Mouse (Mus musculus) heart, embryonic 13.5 days (tissue): ENCODE results near the gene Zfp446. TPM values are rescaled to one million over a fixed set of nuclear protein-coding genes. Genes with fewer than 3 reads are reported as not detected.
A peak's percentile ranks its signal among the peaks of the same experiment; 100 is the strongest.

Source experiments
- ATAC-seq: fragments of 200-750 bp; cut with Nextera tagmentation; 2 replicates; pipeline ENCODE4 v1.8.0; 2017; ENCODE audit warnings: moderate TSS enrichment; ENCODE audit not compliant: insufficient number of reproducible peaks, low FRiP score, low TSS enrichment; ENCODE audit errors: extremely low read depth
- H3K27ac ChIP-seq: fragments of 300-500 bp; sonication (generic); replicated peaks from 2 replicates; pipeline ENCODE4 v1.5.1; 2015; ENCODE audit warnings: moderate library complexity, mild to moderate bottlenecking, inconsistent platforms
- H3K27me3 ChIP-seq: fragments of 300-500 bp; sonication (generic); replicated peaks from 2 replicates; pipeline ENCODE4 v1.6.1; 2015; ENCODE audit warnings: mild to moderate bottlenecking, inconsistent platforms
- H3K36me3 ChIP-seq: fragments of 300-500 bp; sonication (generic); 2 replicates; pipeline ENCODE4 v1.6.1; 2015; ENCODE audit warnings: mild to moderate bottlenecking, inconsistent platforms
- H3K4me1 ChIP-seq: fragments of 300-500 bp; sonication (generic); 2 replicates; pipeline ENCODE4 v1.6.1; 2015; ENCODE audit warnings: inconsistent platforms
- H3K4me2 ChIP-seq: fragments of 300-500 bp; sonication (generic); 2 replicates; pipeline ENCODE4 v1.6.1; 2015; ENCODE audit warnings: inconsistent platforms, mild to moderate bottlenecking, moderate library complexity
- H3K4me3 ChIP-seq: fragments of 300-500 bp; sonication (generic); 2 replicates; pipeline ENCODE4 v1.5.1; 2015; ENCODE audit warnings: moderate library complexity, mild to moderate bottlenecking, inconsistent platforms
- H3K9ac ChIP-seq: fragments of 300-500 bp; sonication (generic); 2 replicates; pipeline ENCODE4 v1.6.1; 2015; ENCODE audit warnings: inconsistent platforms, mild to moderate bottlenecking, moderate library complexity
- H3K9me3 ChIP-seq: fragments of 300-500 bp; sonication (generic); 2 replicates; pipeline ENCODE4 v1.6.1; 2016; ENCODE audit warnings: inconsistent platforms
- WGBS: fragments of 180-500 bp; shearing (Covaris S2); methylation state at CpG from one replicate; pipeline ENCODE4 v1.1.7; 2015; ENCODE audit warnings: mixed read lengths; 5-methylcytosine and 5-hydroxymethylcytosine counted together
- polyA plus RNA-seq: library from polyadenylated mRNA; unstranded; fragments of >200 nt; fragmentation: Nextera tagmentation; extraction: Ambion mirVana; gene quantifications from 2 replicates; pipeline ENCODE4 v1.2.1, GENCODE M21; 2015

Zfp446 gene
- polyA plus RNA-seq, 1 experiment from 2014 or later, result 6.1 TPM

- no peaks in the 10 kb centered on the region for H3K9me3 ChIP-seq
- H3K27me3 ChIP-seq, result peaks cover 16% of the 10 kb centered on the region
- H3K9ac ChIP-seq, result peak overlapping the region; percentile 59
- ATAC-seq, result no peak
- no peak overlapping the region for H3K27ac ChIP-seq
- H3K4me2 ChIP-seq, result no peak overlapping the region
- 37% methylated on average over 57 of the region's 57 CpGs for WGBS
- peaks cover 47% of the 10 kb centered on the region for H3K36me3 ChIP-seq
- no peak overlapping the region for H3K4me3 ChIP-seq
- peaks cover 23% of the 10 kb centered on the region for H3K4me1 ChIP-seq
These were observed 29.9 kb downstream of the Zfp446 start for GRCm38 (mm10) chr7:13007341-13008092.

- Histone ChIP-seq H3K27me3 (peaks cover 16% of the 10 kb centered on the region), H3K4me2 (peak overlapping the region; percentile 95), H3K36me3 (peaks cover 38% of the 10 kb centered on the region), H3K27ac (peak overlapping the region; percentile 94), H3K9me3 (no peaks in the 10 kb centered on the region), H3K4me1 (peaks cover 23% of the 10 kb centered on the region), H3K4me3 (peak overlapping the region; percentile 64), H3K9ac (peak overlapping the region; percentile 88)
- WGBS, result under 1% methylated on average over 42 of the region's 42 CpGs
- peak; percentile 80 for ATAC-seq
These were observed 31.7 kb downstream of the Zfp446 start for GRCm38 (mm10) chr7:13009143-13010004.

DNA sequence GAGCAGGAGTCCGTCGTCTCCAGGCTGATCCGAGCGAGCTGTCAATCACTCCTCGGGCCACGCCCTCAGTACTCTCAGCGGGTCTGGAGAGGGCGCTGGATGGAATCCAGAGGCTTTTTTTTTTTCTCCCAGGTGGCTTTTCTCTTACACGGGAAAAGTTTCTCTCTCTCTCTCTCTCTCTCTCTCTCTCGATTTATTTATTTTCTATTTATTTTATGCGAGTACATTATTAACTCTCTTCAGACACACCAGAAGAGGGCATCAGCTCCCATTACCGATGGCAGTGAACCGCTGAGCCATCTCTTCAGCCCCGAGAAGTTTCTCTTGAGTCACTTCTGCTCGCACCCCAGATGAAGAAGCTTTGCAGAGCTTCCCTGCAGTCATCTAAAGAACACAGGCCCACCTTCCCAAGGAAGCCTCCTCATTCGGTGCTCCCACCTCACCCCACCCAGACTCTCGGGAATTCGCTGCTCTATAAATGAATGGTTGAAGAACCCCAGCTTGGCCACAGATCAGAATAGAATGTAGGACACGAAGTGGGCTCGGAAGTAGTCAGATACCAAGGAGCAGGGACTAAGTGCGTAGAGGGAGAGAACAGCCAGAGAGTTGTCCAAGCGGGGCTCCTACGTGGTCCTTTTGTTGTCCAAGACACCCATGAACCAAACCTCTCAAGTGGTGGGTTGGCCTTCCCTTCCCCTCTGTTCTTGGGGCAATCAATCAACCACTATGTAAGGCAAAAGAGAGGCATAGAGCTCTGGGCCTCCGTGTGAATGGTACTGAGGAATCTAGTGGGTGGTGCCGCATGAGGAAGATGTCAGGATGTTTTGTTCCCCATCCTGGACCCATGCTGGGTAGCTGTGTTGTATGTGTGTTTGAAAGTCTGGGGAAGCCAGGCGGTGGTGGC, 32.6 kb downstream of the Zfp446 start, which contains the start of gene Zbtb45:
Gene Zbtb45 (minus strand): TSS at position 30 of the 904 bp plus-strand sequence.
- Histone ChIP-seq H3K9me3 (no peaks in the 10 kb centered on the region), H3K27me3 (peaks cover 16% of the 10 kb centered on the region), H3K4me3 (peak within 1 kb of the TSS; percentile 64), H3K4me1 (peaks cover 23% of the 10 kb centered on the region), H3K4me2 (peak within 1 kb of the TSS; percentile 95), H3K27ac (peak within 1 kb of the TSS; percentile 94), H3K36me3 (peaks cover 30% of the 10 kb centered on the region), H3K9ac (peak within 1 kb of the TSS; percentile 88)
- WGBS, result 14% methylated on average over 26 of the region's 26 CpGs
- no peak; the same call in 1 of the 2 replicates for ATAC-seq

DNA sequence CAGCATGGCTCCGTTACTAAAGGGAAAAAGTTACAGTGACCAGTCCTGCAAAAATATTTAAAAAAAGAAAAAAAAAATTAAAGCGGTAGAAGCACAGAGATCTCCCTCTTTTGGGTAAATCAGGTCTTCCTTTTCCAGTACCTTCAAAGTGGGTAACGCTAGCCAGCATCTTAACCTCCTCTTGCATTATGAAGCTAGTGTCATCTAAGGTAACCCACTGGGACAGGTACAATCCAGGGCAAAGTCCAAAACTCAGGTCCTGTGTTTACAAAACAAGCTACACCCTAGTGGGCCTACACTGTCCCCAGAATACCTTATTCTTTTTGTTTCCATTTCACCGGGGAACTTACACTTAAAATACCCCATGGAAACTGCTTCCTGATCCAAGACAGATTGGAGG, 36.0 kb downstream of the Zfp446 start:
- H3K4me3 ChIP-seq, result no peak overlapping the region
- no peaks in the 10 kb centered on the region for H3K36me3 ChIP-seq
- H3K27ac ChIP-seq, result no peak overlapping the region
- H3K27me3 ChIP-seq, result no peaks in the 10 kb centered on the region
- ATAC-seq, result no peak
- H3K9ac ChIP-seq, result no peak overlapping the region
- WGBS, result 54% methylated on average over 4 of the region's 4 CpGs
- no peaks in the 10 kb centered on the region for H3K9me3 ChIP-seq
- no peak overlapping the region for H3K4me2 ChIP-seq
- peaks cover 10% of the 10 kb centered on the region for H3K4me1 ChIP-seq

- 26% methylated on average over 6 of the region's 6 CpGs for WGBS
- Histone ChIP-seq H3K9ac (no peak overlapping the region), H3K4me2 (no peak overlapping the region), H3K9me3 (no peaks in the 10 kb centered on the region), H3K36me3 (no peaks in the 10 kb centered on the region), H3K27ac (no peak overlapping the region), H3K4me1 (peaks cover 7% of the 10 kb centered on the region), H3K27me3 (no peaks in the 10 kb centered on the region), H3K4me3 (no peak overlapping the region)
- ATAC-seq, result no peak
These were observed 36.7 kb downstream of the Zfp446 start for GRCm38 (mm10) chr7:13014275-13014839.

GRCm38 (mm10) chr7:13015217-13015616, 37.6 kb downstream of the Zfp446 start:
- no peak overlapping the region for H3K27ac ChIP-seq
- H3K4me1 ChIP-seq, result peaks cover 6% of the 10 kb centered on the region
- H3K9me3 ChIP-seq, result no peaks in the 10 kb centered on the region
- no peaks in the 10 kb centered on the region for H3K27me3 ChIP-seq
- no peak overlapping the region for H3K4me2 ChIP-seq
- H3K4me3 ChIP-seq, result no peak overlapping the region
- ATAC-seq, result no peak
- 75% methylated on average over 1 of the region's 1 CpGs for WGBS
- H3K36me3 ChIP-seq, result no peaks in the 10 kb centered on the region
- H3K9ac ChIP-seq, result no peak overlapping the region

DNA sequence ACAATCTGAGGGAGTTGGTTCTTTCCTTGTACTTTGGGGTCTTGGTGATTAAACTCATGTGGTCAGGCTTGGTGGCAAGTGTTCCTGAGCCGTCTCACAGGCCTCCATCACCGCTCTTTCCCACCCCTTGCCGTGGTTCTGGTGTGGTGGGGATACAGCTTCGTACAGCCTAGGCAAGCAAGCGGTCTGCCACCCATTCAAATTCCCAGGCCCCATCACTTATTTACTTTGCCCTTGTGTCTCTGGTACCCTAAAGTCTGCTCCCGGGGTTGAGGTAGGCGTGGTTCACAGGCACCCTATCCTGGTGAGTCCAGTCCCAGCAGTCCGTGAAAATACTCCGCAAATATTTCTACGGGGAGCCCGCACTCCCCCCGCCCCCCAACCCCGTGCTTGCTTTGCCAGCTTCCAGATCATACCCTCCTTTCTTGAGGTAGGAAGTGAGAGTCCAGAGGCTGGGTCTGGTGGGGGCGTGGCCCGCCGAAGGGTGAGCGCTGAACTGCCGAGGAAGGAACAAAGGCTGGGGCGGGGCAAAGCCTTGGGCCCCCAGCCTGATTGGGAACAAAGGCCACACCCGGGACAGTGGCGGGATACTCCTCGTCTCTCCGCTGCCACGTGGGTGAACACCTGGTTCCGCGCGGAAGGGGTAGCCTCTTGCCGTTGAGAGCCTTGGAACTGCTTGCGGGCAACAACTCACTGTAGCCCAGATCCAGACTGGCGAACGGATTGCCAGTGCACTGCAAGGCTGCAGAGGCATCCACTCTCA, 45.3 kb downstream of the Zfp446 start:
- H3K4me3 ChIP-seq, result peak overlapping the region; percentile 97
- peaks cover 28% of the 10 kb centered on the region for H3K4me1 ChIP-seq
- 6% methylated on average over 31 of the region's 31 CpGs for WGBS
- peak overlapping the region; percentile 93 for H3K4me2 ChIP-seq
- H3K27me3 ChIP-seq, result no peaks in the 10 kb centered on the region
- H3K36me3 ChIP-seq, result peaks cover 28% of the 10 kb centered on the region
- peak overlapping the region; percentile 99 for H3K9ac ChIP-seq
- ATAC-seq, result peak; percentile 42; the same call in 1 of the 2 replicates
- H3K9me3 ChIP-seq, result no peaks in the 10 kb centered on the region
- peak overlapping the region; percentile 100 for H3K27ac ChIP-seq

GRCm38 (mm10) chr7:13023928-13024731, 46.5 kb downstream of the Zfp446 start:
- no peaks in the 10 kb centered on the region for H3K27me3 ChIP-seq
- peaks cover 40% of the 10 kb centered on the region for H3K36me3 ChIP-seq
- H3K4me2 ChIP-seq, result peak overlapping the region; percentile 93
- H3K4me3 ChIP-seq, result peak overlapping the region; percentile 97
- peaks cover 28% of the 10 kb centered on the region for H3K4me1 ChIP-seq
- peak overlapping the region; percentile 99 for H3K9ac ChIP-seq
- H3K9me3 ChIP-seq, result no peaks in the 10 kb centered on the region
- peak; percentile 81 for ATAC-seq
- WGBS, result under 1% methylated on average over 90 of the region's 95 CpGs
- peak overlapping the region; percentile 100 for H3K27ac ChIP-seq

DNA sequence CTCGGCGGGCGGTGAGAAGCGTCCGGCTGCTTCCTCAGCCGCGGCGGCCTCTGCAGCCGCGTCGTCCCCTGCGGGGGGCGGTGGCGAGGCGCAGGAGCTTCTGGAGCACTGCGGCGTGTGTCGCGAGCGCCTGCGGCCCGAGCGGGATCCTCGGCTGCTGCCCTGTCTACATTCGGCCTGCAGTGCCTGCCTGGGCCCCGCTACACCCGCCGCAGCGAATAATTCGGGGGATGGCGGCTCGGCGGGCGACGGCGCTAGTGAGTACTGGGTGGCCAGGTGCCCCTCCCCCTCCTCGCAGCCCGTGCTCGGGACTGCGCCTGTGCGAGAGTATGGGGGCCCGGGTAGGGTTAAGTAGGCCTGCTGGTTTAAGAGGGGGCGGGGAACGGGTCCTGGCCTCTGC, 47.2 kb downstream of the Zfp446 start:
- Histone ChIP-seq H3K9ac (peak overlapping the region; percentile 99), H3K27me3 (no peaks in the 10 kb centered on the region), H3K9me3 (no peaks in the 10 kb centered on the region), H3K36me3 (peaks cover 46% of the 10 kb centered on the region), H3K27ac (peak overlapping the region; percentile 100), H3K4me2 (peak overlapping the region; percentile 93), H3K4me1 (peaks cover 28% of the 10 kb centered on the region), H3K4me3 (peak overlapping the region; percentile 97)
- WGBS, result 2% methylated on average over 42 of the region's 44 CpGs
- ATAC-seq, result peak; percentile 54
